Mouse (Mus musculus): Measurements from ENCODE around the gene Atp10a. TPM values are rescaled to one million over a fixed set of nuclear protein-coding genes. Genes with fewer than 3 reads are reported as not detected.

The Atp10a gene
- polyA plus RNA-seq, 1 experiment from 2014 or later = 0.93 TPM

DNA sequence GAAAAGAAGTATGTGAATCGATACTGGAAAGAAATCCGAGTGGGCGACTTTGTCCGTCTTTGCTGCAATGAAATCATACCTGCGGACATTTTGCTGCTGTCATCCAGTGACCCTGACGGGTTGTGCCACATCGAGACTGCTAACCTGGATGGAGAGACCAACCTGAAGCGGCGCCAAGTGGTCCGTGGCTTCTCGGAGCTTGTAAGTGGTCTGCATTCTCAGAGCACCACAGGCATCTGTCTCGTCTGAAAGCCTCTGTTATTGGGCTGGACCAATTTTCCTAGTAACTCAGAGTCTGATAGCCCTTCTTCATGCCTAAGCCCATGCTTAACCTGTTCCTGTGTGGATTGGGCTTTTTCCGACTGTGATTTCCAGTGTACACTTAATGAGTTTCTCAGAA lies 84.2 kb downstream of the Atp10a start:
- no peak overlapping the region for H3K4me3 ChIP-seq (ENCODE audit: low read depth, low read length)
- ATAC-seq = no peak
- H3K36me3 ChIP-seq (ENCODE audit: control insufficient read depth, insufficient read depth, low read length) = no peaks in the 10 kb centered on the region
- no peaks in the 10 kb centered on the region for H3K9me3 ChIP-seq (replicated peaks; ENCODE audit: control insufficient read depth, low read length)
- no peak overlapping the region for H3K27ac ChIP-seq (ENCODE audit: low read depth, low read length)
- H3K27me3 ChIP-seq (replicated peaks; ENCODE audit: control insufficient read depth, insufficient read depth, low read length) = no peaks in the 10 kb centered on the region
- no peak for DNase-seq (ENCODE audit: low spot score)
- H3K4me1 ChIP-seq (ENCODE audit: control insufficient read depth, insufficient read depth, low read length) = no peaks in the 10 kb centered on the region
- H3K9ac ChIP-seq (ENCODE audit: low read length) = no peak overlapping the region
- no peak overlapping the region for H3K4me2 ChIP-seq (ENCODE audit: low read length)
- WGBS = 90% methylated on average over 13 of the region's 13 CpGs

- H3K36me3 ChIP-seq (ENCODE audit: control insufficient read depth, insufficient read depth, low read length) = no peaks in the 10 kb centered on the region
- DNase-seq (ENCODE audit: low spot score) (no peak), ATAC-seq (no peak)
- no peaks in the 10 kb centered on the region for H3K9me3 ChIP-seq (replicated peaks; ENCODE audit: control insufficient read depth, low read length)
- no peaks in the 10 kb centered on the region for H3K27me3 ChIP-seq (replicated peaks; ENCODE audit: control insufficient read depth, insufficient read depth, low read length)
- no peak overlapping the region for H3K27ac ChIP-seq (ENCODE audit: low read depth, low read length)
- no peak overlapping the region for H3K4me2 ChIP-seq (ENCODE audit: low read length)
- WGBS = 95% methylated on average over 4 of the region's 4 CpGs
- no peak overlapping the region for H3K9ac ChIP-seq (ENCODE audit: low read length)
- no peaks in the 10 kb centered on the region for H3K4me1 ChIP-seq (ENCODE audit: control insufficient read depth, insufficient read depth, low read length)
- H3K4me3 ChIP-seq (ENCODE audit: low read depth, low read length) = no peak overlapping the region
Observed at GRCm38 (mm10) chr7:58740842-58741241, 84.9 kb downstream of the Atp10a start.

GRCm38 (mm10) chr7:58742009-58742408 lies 86.0 kb downstream of the Atp10a start:
- DNase-seq (ENCODE audit: low spot score) (no peak), ATAC-seq (no peak)
- Histone ChIP-seq H3K9me3 (replicated peaks; ENCODE audit: control insufficient read depth, low read length) (no peaks in the 10 kb centered on the region), H3K9ac (ENCODE audit: low read length) (no peak overlapping the region), H3K27ac (ENCODE audit: low read depth, low read length) (no peak overlapping the region), H3K4me2 (ENCODE audit: low read length) (no peak overlapping the region), H3K36me3 (ENCODE audit: control insufficient read depth, insufficient read depth, low read length) (no peaks in the 10 kb centered on the region), H3K4me3 (ENCODE audit: low read depth, low read length) (no peak overlapping the region), H3K27me3 (replicated peaks; ENCODE audit: control insufficient read depth, insufficient read depth, low read length) (no peaks in the 10 kb centered on the region), H3K4me1 (ENCODE audit: control insufficient read depth, insufficient read depth, low read length) (no peaks in the 10 kb centered on the region)
- 86% methylated on average over 4 of the region's 4 CpGs for WGBS

GRCm38 (mm10) chr7:58742648-58743047 lies 86.7 kb downstream of the Atp10a start:
- Histone ChIP-seq H3K27me3 (replicated peaks; ENCODE audit: control insufficient read depth, insufficient read depth, low read length) (no peaks in the 10 kb centered on the region), H3K36me3 (ENCODE audit: control insufficient read depth, insufficient read depth, low read length) (no peaks in the 10 kb centered on the region), H3K4me2 (ENCODE audit: low read length) (no peak overlapping the region), H3K4me3 (ENCODE audit: low read depth, low read length) (no peak overlapping the region), H3K9ac (ENCODE audit: low read length) (no peak overlapping the region), H3K27ac (ENCODE audit: low read depth, low read length) (no peak overlapping the region), H3K9me3 (replicated peaks; ENCODE audit: control insufficient read depth, low read length) (no peaks in the 10 kb centered on the region), H3K4me1 (ENCODE audit: control insufficient read depth, insufficient read depth, low read length) (no peaks in the 10 kb centered on the region)
- WGBS = 79% methylated on average over 1 of the region's 1 CpGs
- DNase-seq (ENCODE audit: low spot score) = no peak
- ATAC-seq = no peak

- no peak overlapping the region for H3K9ac ChIP-seq (ENCODE audit: low read length)
- no peak overlapping the region for H3K4me3 ChIP-seq (ENCODE audit: low read depth, low read length)
- no peaks in the 10 kb centered on the region for H3K36me3 ChIP-seq (ENCODE audit: control insufficient read depth, insufficient read depth, low read length)
- no peaks in the 10 kb centered on the region for H3K27me3 ChIP-seq (replicated peaks; ENCODE audit: control insufficient read depth, insufficient read depth, low read length)
- no peak overlapping the region for H3K4me2 ChIP-seq (ENCODE audit: low read length)
- no peak overlapping the region for H3K27ac ChIP-seq (ENCODE audit: low read depth, low read length)
- ATAC-seq = no peak
- H3K4me1 ChIP-seq (ENCODE audit: control insufficient read depth, insufficient read depth, low read length) = no peaks in the 10 kb centered on the region
- WGBS = 78% methylated on average over 4 of the region's 4 CpGs
- peak; percentile 21 for DNase-seq (ENCODE audit: low spot score)
- no peaks in the 10 kb centered on the region for H3K9me3 ChIP-seq (replicated peaks; ENCODE audit: control insufficient read depth, low read length)
Observed at GRCm38 (mm10) chr7:58743362-58744320, 87.7 kb downstream of the Atp10a start.

- no peak for DNase-seq (ENCODE audit: low spot score)
- no peak for ATAC-seq
Observed at GRCm38 (mm10) chr7:58746817-58747216, 90.9 kb downstream of the Atp10a start.

GRCm38 (mm10) chr7:58749904-58750612 lies 94.1 kb downstream of the Atp10a start:
- no peaks in the 10 kb centered on the region for H3K4me1 ChIP-seq (ENCODE audit: control insufficient read depth, insufficient read depth, low read length)
- H3K4me2 ChIP-seq (ENCODE audit: low read length) = no peak overlapping the region
- no peak overlapping the region for H3K9ac ChIP-seq (ENCODE audit: low read length)
- H3K4me3 ChIP-seq (ENCODE audit: low read depth, low read length) = no peak overlapping the region
- no peaks in the 10 kb centered on the region for H3K27me3 ChIP-seq (replicated peaks; ENCODE audit: control insufficient read depth, insufficient read depth, low read length)
- WGBS = 67% methylated on average over 6 of the region's 6 CpGs
- no peaks in the 10 kb centered on the region for H3K36me3 ChIP-seq (ENCODE audit: control insufficient read depth, insufficient read depth, low read length)
- no peak for DNase-seq (ENCODE audit: low spot score)
- H3K27ac ChIP-seq (ENCODE audit: low read depth, low read length) = no peak overlapping the region
- H3K9me3 ChIP-seq (replicated peaks; ENCODE audit: control insufficient read depth, low read length) = no peaks in the 10 kb centered on the region
- ATAC-seq = no peak

More at GRCm38 (mm10) chr7:58746817-58747216, 90.9 kb downstream of the Atp10a start:
- Histone ChIP-seq H3K4me1 (ENCODE audit: control insufficient read depth, insufficient read depth, low read length) (no peaks in the 10 kb centered on the region), H3K9ac (ENCODE audit: low read length) (no peak overlapping the region), H3K36me3 (ENCODE audit: control insufficient read depth, insufficient read depth, low read length) (no peaks in the 10 kb centered on the region), H3K4me3 (ENCODE audit: low read depth, low read length) (no peak overlapping the region), H3K4me2 (ENCODE audit: low read length) (no peak overlapping the region), H3K27me3 (replicated peaks; ENCODE audit: control insufficient read depth, insufficient read depth, low read length) (no peaks in the 10 kb centered on the region), H3K9me3 (replicated peaks; ENCODE audit: control insufficient read depth, low read length) (no peaks in the 10 kb centered on the region), H3K27ac (ENCODE audit: low read depth, low read length) (no peak overlapping the region)
- 79% methylated on average over 5 of the region's 5 CpGs for WGBS

DNA sequence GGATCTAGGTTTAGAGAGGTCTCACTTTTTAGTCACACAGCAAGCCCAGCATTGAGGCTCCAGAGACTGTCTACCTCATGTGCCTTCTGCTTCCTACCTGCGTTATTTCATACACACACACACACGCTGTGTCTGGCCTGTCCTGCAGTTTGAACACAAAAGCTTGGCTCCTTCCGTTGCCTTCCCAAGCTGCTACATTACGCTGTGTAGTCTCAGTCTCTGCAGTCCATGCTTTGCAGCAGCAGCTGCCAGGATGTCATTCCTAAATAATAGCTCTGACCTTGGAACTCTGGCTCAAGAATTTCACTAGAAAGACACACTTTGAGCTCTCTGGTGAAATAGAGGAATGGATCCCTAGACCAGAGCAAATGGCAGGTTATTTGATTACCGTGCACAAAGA lies 96.1 kb downstream of the Atp10a start:
- Histone ChIP-seq H3K4me3 (ENCODE audit: low read depth, low read length) (no peak overlapping the region), H3K4me2 (ENCODE audit: low read length) (no peak overlapping the region), H3K9me3 (replicated peaks; ENCODE audit: control insufficient read depth, low read length) (no peaks in the 10 kb centered on the region), H3K9ac (ENCODE audit: low read length) (no peak overlapping the region), H3K27me3 (replicated peaks; ENCODE audit: control insufficient read depth, insufficient read depth, low read length) (no peaks in the 10 kb centered on the region), H3K4me1 (ENCODE audit: control insufficient read depth, insufficient read depth, low read length) (no peaks in the 10 kb centered on the region), H3K36me3 (ENCODE audit: control insufficient read depth, insufficient read depth, low read length) (no peaks in the 10 kb centered on the region), H3K27ac (ENCODE audit: low read depth, low read length) (no peak overlapping the region)
- WGBS = 82% methylated on average over 5 of the region's 5 CpGs
- no peak for ATAC-seq
- DNase-seq (ENCODE audit: low spot score) = no peak

GRCm38 (mm10) chr7:58754076-58754475 lies 98.1 kb downstream of the Atp10a start:
- no peak for ATAC-seq
- H3K9ac ChIP-seq (ENCODE audit: low read length) = no peak overlapping the region
- no peak overlapping the region for H3K27ac ChIP-seq (ENCODE audit: low read depth, low read length)
- WGBS = 51% methylated on average over 1 of the region's 1 CpGs
- H3K27me3 ChIP-seq (replicated peaks; ENCODE audit: control insufficient read depth, insufficient read depth, low read length) = no peaks in the 10 kb centered on the region
- H3K4me1 ChIP-seq (ENCODE audit: control insufficient read depth, insufficient read depth, low read length) = no peaks in the 10 kb centered on the region
- H3K9me3 ChIP-seq (replicated peaks; ENCODE audit: control insufficient read depth, low read length) = no peaks in the 10 kb centered on the region
- no peak overlapping the region for H3K4me3 ChIP-seq (ENCODE audit: low read depth, low read length)
- no peak overlapping the region for H3K4me2 ChIP-seq (ENCODE audit: low read length)
- H3K36me3 ChIP-seq (ENCODE audit: control insufficient read depth, insufficient read depth, low read length) = no peaks in the 10 kb centered on the region
- no peak for DNase-seq (ENCODE audit: low spot score)

Data from forebrain, embryonic 14.5 days (tissue).